Mouse (Mus musculus) forebrain, embryonic 15.5 days (tissue): ENCODE results near the gene Dph1. TPM values are rescaled to one million over a fixed set of nuclear protein-coding genes. Genes with fewer than 3 reads are reported as not detected.
A peak's percentile ranks its signal among the peaks of the same experiment; 100 is the strongest.

Experiments used
- ATAC-seq: fragments of 200-750 bp; cut with Nextera tagmentation; replicated peaks from 2 replicates; pipeline ENCODE4 v1.8.0; 2017; ENCODE audit warnings: mild to moderate bottlenecking, moderate TSS enrichment, moderate library complexity
- H3K27ac ChIP-seq: fragments of 300-500 bp; sonication (generic); replicated peaks from 2 replicates; pipeline ENCODE4 v1.5.1; 2015; ENCODE audit warnings: mild to moderate bottlenecking, inconsistent platforms
- H3K27me3 ChIP-seq: fragments of 300-500 bp; sonication (generic); 2 replicates; pipeline ENCODE4 v1.6.1; 2015; ENCODE audit warnings: inconsistent platforms
- H3K36me3 ChIP-seq: fragments of 300-500 bp; sonication (generic); 2 replicates; pipeline ENCODE4 v1.6.1; 2015; ENCODE audit warnings: mild to moderate bottlenecking, inconsistent platforms
- H3K4me1 ChIP-seq: fragments of 300-500 bp; sonication (generic); 2 replicates; pipeline ENCODE4 v1.6.1; 2015; ENCODE audit warnings: inconsistent platforms
- H3K4me2 ChIP-seq: fragments of 300-500 bp; sonication (generic); replicated peaks from 2 replicates; pipeline ENCODE4 v1.6.1; 2015; ENCODE audit warnings: mild to moderate bottlenecking, inconsistent platforms
- H3K4me3 ChIP-seq: fragments of 300-500 bp; sonication (generic); 2 replicates; pipeline ENCODE4 v1.5.1; 2015; ENCODE audit warnings: mild to moderate bottlenecking, inconsistent platforms
- H3K9ac ChIP-seq: fragments of 300-500 bp; sonication (generic); replicated peaks from 2 replicates; pipeline ENCODE4 v1.6.1; 2015; ENCODE audit warnings: mild to moderate bottlenecking, inconsistent platforms
- H3K9me3 ChIP-seq: fragments of 300-500 bp; sonication (generic); 2 replicates; pipeline ENCODE4 v1.6.1; 2016; ENCODE audit warnings: inconsistent platforms
- WGBS: fragments of 180-500 bp; shearing (Covaris S2); methylation state at CpG from one replicate; pipeline ENCODE4 v1.1.7; 2015; ENCODE audit warnings: mixed read lengths; 5-methylcytosine and 5-hydroxymethylcytosine counted together
- microRNA counts: library from miRNA; unstranded; fragments of <30 nt; microRNA quantifications from one replicate; lab custom pipeline; 2016
- microRNA-seq: library from miRNA; unstranded; fragments of <30 nt; microRNA quantifications from one replicate; pipeline ENCODE4, GENCODE M21; 2016
- polyA plus RNA-seq: library from polyadenylated mRNA; unstranded; fragments of >200 nt; fragmentation: Nextera tagmentation; extraction: Ambion mirVana; gene quantifications from 2 replicates; pipeline ENCODE4 v1.2.1, GENCODE M21; 2015

Gene Dph1
- polyA plus RNA-seq, 1 experiment from 2014 or later: 16.2 TPM

- 93% methylated on average over 4 of the region's 4 CpGs for WGBS
- Histone ChIP-seq H3K27ac (no peak overlapping the region), H3K9ac (no peak overlapping the region), H3K36me3 (no peaks in the 10 kb centered on the region), H3K9me3 (no peaks in the 10 kb centered on the region), H3K4me2 (no peak overlapping the region), H3K4me1 (peaks cover 37% of the 10 kb centered on the region), H3K4me3 (no peak overlapping the region), H3K27me3 (no peaks in the 10 kb centered on the region)
- no peak for ATAC-seq
These were observed 55.7 kb downstream of the Dph1 start for GRCm38 (mm10) chr11:75135358-75135757.

DNA sequence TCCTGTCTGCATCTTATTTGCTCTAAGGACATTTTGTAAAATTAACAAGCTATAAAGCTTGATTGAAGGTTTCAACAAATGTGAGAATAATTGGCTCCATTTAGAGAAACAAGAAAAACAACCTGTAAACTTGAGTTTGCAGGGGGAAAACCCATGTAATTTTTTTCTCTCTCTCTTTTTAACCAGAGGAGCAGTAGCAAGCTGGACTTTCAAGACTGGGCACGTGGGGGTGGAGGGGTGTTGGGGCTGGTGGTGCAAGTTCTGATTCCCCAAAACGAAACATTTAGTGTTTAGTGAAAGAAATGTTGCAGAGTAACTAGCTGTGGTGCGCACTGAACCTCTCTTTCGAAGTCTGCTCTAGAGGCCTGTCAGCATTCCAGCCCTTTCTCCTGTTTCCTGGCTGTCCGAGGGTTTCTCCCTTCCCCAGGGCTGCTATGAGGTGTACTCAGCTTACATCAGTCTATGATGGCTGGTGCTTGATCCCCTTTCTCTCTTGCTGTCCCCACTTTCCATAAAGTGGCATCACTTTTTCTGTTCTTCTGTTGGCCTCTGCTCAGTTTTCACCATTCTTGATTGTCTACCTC is 56.5 kb downstream of the Dph1 start:
- no peak for ATAC-seq
- 49% methylated on average over 5 of the region's 5 CpGs for WGBS
- Histone ChIP-seq H3K4me1 (peaks cover 37% of the 10 kb centered on the region), H3K9ac (no peak overlapping the region), H3K4me2 (no peak overlapping the region), H3K27me3 (no peaks in the 10 kb centered on the region), H3K27ac (peak overlapping the region; percentile 61), H3K4me3 (no peak overlapping the region), H3K9me3 (no peaks in the 10 kb centered on the region), H3K36me3 (no peaks in the 10 kb centered on the region)

DNA sequence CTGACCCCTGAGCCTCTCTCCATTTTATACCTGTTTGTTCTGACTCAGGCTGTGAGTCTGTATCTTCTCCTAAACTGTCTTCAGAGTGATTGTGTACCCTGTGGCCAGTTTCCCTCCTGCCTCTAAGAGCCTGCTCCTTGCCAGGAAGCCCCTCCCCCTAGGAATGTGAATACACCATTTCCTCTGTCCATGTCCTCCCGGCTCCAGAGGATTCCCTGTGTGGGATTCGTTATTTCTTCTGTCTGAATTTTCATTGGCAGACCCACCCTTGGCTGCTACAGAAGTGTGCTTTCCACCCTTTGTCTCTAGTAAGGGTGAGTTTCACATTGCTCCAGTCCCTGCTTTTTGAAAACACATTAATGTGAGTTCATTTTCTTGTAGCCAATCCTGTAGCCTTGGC is 57.1 kb downstream of the Dph1 start:
- H3K4me1 ChIP-seq: peaks cover 37% of the 10 kb centered on the region
- peak; percentile 67 for ATAC-seq
- H3K9ac ChIP-seq: no peak overlapping the region
- no peaks in the 10 kb centered on the region for H3K36me3 ChIP-seq
- no peak overlapping the region for H3K4me2 ChIP-seq
- no peak overlapping the region for H3K4me3 ChIP-seq
- H3K9me3 ChIP-seq: no peaks in the 10 kb centered on the region
- WGBS: 3% methylated on average over 2 of the region's 2 CpGs
- no peaks in the 10 kb centered on the region for H3K27me3 ChIP-seq
- H3K27ac ChIP-seq: peak overlapping the region; percentile 61

- Histone ChIP-seq H3K4me1 (peaks cover 37% of the 10 kb centered on the region), H3K27me3 (no peaks in the 10 kb centered on the region), H3K36me3 (no peaks in the 10 kb centered on the region), H3K9me3 (no peaks in the 10 kb centered on the region), H3K4me3 (no peak overlapping the region), H3K4me2 (no peak overlapping the region), H3K27ac (peak overlapping the region; percentile 61; the same call in 1 of the 2 replicates), H3K9ac (no peak overlapping the region)
- WGBS: 75% methylated on average over 5 of the region's 5 CpGs
- ATAC-seq: no peak
These were observed 57.6 kb downstream of the Dph1 start for GRCm38 (mm10) chr11:75133391-75133790.

- no peaks in the 10 kb centered on the region for H3K36me3 ChIP-seq
- no peaks in the 10 kb centered on the region for H3K27me3 ChIP-seq
- H3K4me1 ChIP-seq: peaks cover 37% of the 10 kb centered on the region
- H3K9ac ChIP-seq: no peak overlapping the region
- WGBS: 49% methylated on average over 5 of the region's 5 CpGs
- no peak overlapping the region for H3K27ac ChIP-seq
- no peak overlapping the region for H3K4me3 ChIP-seq
- no peaks in the 10 kb centered on the region for H3K9me3 ChIP-seq
- no peak overlapping the region for H3K4me2 ChIP-seq
- peak; percentile 71 for ATAC-seq
These were observed 58.8 kb downstream of the Dph1 start for GRCm38 (mm10) chr11:75132278-75132677.

DNA sequence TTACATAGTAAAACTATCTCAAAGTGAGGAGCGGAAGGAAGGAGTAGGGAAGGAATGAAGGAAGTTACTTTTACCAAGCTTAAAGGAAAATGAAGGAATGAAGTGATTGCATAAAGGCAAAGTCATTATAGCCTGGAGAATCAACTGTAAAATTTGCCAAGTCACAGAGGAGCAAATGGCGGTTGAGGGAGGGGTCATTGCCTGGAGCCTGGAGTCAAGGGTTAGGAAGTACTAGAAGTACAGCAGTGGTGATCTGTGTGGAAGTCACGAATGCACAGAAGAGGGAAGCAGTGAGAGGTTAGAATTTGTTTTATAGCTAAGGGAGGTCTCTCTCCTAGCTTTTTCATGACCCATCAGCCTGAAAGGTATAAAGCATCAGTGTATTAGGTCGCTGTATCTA is 59.7 kb downstream of the Dph1 start:
- ATAC-seq: no peak
- WGBS: 88% methylated on average over 4 of the region's 4 CpGs
- Histone ChIP-seq H3K36me3 (no peaks in the 10 kb centered on the region), H3K4me1 (peaks cover 37% of the 10 kb centered on the region), H3K4me2 (no peak overlapping the region), H3K4me3 (no peak overlapping the region), H3K9ac (no peak overlapping the region), H3K27ac (no peak overlapping the region), H3K9me3 (no peaks in the 10 kb centered on the region), H3K27me3 (no peaks in the 10 kb centered on the region)

- peaks cover 28% of the 10 kb centered on the region for H3K4me1 ChIP-seq
- no peaks in the 10 kb centered on the region for H3K27me3 ChIP-seq
- no peak for ATAC-seq
- no peak overlapping the region for H3K4me3 ChIP-seq
- no peaks in the 10 kb centered on the region for H3K9me3 ChIP-seq
- no peaks in the 10 kb centered on the region for H3K36me3 ChIP-seq
- H3K9ac ChIP-seq: no peak overlapping the region
- WGBS: 97% methylated on average over 6 of the region's 6 CpGs
- no peak overlapping the region for H3K4me2 ChIP-seq
- H3K27ac ChIP-seq: no peak overlapping the region
These were observed 61.6 kb downstream of the Dph1 start for GRCm38 (mm10) chr11:75129481-75129880.

MicroRNA genes within 50 kb of the gene (microRNA counts, 519-probe panel; counts per million panel counts)
- 3,222 counts per million, percentile 77 among the panel's probes with 10 or more counts for microRNA mmu-miR-132 (lab: Ali Mortazavi, UCI)
- 1,559 counts per million, percentile 10 among the panel's probes with 10 or more counts for microRNA mmu-miR-212 (lab: Ali Mortazavi, UCI)

Small RNAs within 50 kb of the gene (microRNA-seq; reads per million reads assigned to microRNA genes)
- gene Mir132 (636 reads per million, percentile 75 among the genes with 10 or more reads in this experiment), gene Mir212 (36.7 reads per million, percentile 39 among the genes with 10 or more reads in this experiment)

Other genes starting within 250 kb of the Dph1 start
- gene Hic1, start 21.7 kb downstream of the Dph1 start, polyA plus RNA-seq: 2.1 and 2.2 TPM in 2 replicates
- 15.4 and 21.6 TPM in 2 replicates for gene Ovca2, start 12.4 kb downstream of the Dph1 start, polyA plus RNA-seq
- gene Rtn4rl1, start 2.5 kb upstream of the Dph1 start, polyA plus RNA-seq: 5.6 and 6.9 TPM in 2 replicates
- gene Rpa1, start 157.1 kb upstream of the Dph1 start, polyA plus RNA-seq: 67.0 and 71.6 TPM in 2 replicates
- 17.0 and 17.4 TPM in 2 replicates for gene Smyd4, start 157.2 kb upstream of the Dph1 start, polyA plus RNA-seq
- gene Serpinf1, start 231.5 kb upstream of the Dph1 start, polyA plus RNA-seq: 21.4 and 27.2 TPM in 2 replicates
- 0.22 TPM in 1 of 2 replicates, not detected in the other for gene Serpinf2, start 248.3 kb upstream of the Dph1 start, polyA plus RNA-seq